Mouse (Mus musculus) forebrain, embryonic 15.5 days (tissue): Measurements from ENCODE around the gene Spag16. TPM values are rescaled to one million over a fixed set of nuclear protein-coding genes. Genes with fewer than 3 reads are reported as not detected.
"Not testable (repeated sequence)": the region's sequence is repeated elsewhere in the genome, so short reads cannot be mapped to it uniquely, and the experiment has no call there.

Source experiments
- ATAC-seq: fragments of 200-750 bp; cut with Nextera tagmentation; replicated peaks from 2 replicates; pipeline ENCODE4 v1.8.0; 2017; ENCODE audit warnings: mild to moderate bottlenecking, moderate TSS enrichment, moderate library complexity
- H3K27ac ChIP-seq: fragments of 300-500 bp; sonication (generic); replicated peaks from 2 replicates; pipeline ENCODE4 v1.5.1; 2015; ENCODE audit warnings: mild to moderate bottlenecking, inconsistent platforms
- H3K27me3 ChIP-seq: fragments of 300-500 bp; sonication (generic); 2 replicates; pipeline ENCODE4 v1.6.1; 2015; ENCODE audit warnings: inconsistent platforms
- H3K36me3 ChIP-seq: fragments of 300-500 bp; sonication (generic); 2 replicates; pipeline ENCODE4 v1.6.1; 2015; ENCODE audit warnings: mild to moderate bottlenecking, inconsistent platforms
- H3K4me1 ChIP-seq: fragments of 300-500 bp; sonication (generic); 2 replicates; pipeline ENCODE4 v1.6.1; 2015; ENCODE audit warnings: inconsistent platforms
- H3K4me2 ChIP-seq: fragments of 300-500 bp; sonication (generic); replicated peaks from 2 replicates; pipeline ENCODE4 v1.6.1; 2015; ENCODE audit warnings: mild to moderate bottlenecking, inconsistent platforms
- H3K4me3 ChIP-seq: fragments of 300-500 bp; sonication (generic); 2 replicates; pipeline ENCODE4 v1.5.1; 2015; ENCODE audit warnings: mild to moderate bottlenecking, inconsistent platforms
- H3K9ac ChIP-seq: fragments of 300-500 bp; sonication (generic); replicated peaks from 2 replicates; pipeline ENCODE4 v1.6.1; 2015; ENCODE audit warnings: mild to moderate bottlenecking, inconsistent platforms
- H3K9me3 ChIP-seq: fragments of 300-500 bp; sonication (generic); 2 replicates; pipeline ENCODE4 v1.6.1; 2016; ENCODE audit warnings: inconsistent platforms
- WGBS: fragments of 180-500 bp; shearing (Covaris S2); methylation state at CpG from one replicate; pipeline ENCODE4 v1.1.7; 2015; ENCODE audit warnings: mixed read lengths; 5-methylcytosine and 5-hydroxymethylcytosine counted together
- polyA plus RNA-seq: library from polyadenylated mRNA; unstranded; fragments of >200 nt; fragmentation: Nextera tagmentation; extraction: Ambion mirVana; gene quantifications from 2 replicates; pipeline ENCODE4 v1.2.1, GENCODE M21; 2015

The Spag16 gene
- polyA plus RNA-seq: 1.2 and 1.6 TPM in 2 replicates

DNA sequence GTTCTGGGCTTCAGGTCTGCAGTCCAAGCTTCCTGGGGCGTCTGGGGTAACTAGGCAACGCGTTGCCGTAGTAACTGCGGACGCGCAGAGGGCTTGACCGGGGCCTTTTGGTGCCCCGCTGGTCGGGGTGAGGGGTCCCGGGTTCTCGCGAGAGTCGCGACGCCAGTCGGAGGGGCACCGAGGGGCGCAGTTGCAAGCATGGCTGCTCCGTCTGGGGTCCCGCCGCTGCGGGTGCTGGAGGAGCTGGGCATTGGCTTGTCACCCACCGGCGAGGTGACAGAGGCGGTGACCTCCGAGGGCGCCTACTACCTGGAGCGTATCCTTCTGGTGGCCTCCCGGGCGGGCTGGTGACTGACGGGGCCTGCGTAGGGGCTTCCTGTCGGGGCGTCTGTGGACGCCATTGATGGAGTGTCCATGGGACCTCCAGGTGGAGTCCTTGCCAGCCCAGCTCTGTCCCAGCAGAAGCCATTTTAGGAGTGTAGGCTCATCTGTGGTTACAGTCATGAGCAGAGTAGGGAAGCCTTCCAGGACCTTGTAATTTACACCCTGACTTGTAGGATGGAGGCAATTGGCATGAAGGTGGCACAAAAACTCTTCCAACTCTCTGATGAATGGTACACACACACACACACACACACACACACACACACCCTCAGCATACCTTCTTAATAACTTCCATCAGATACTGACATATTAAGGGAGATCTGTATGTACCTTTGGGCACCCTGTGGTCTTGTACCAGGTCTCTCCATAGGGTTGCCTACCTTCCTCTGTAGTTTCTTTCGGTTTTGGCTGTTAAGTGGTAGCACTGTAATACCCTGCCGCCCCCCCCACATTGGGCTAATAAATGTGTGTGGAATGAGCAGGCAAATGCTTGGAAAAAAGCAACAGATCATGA is at the start of gene Spag16:
Gene Spag16, plus strand, starts transcription at position 165 of the 898 bp plus-strand sequence.
- Histone ChIP-seq H3K4me1 (peaks cover 6% of the 10 kb centered on the region), H3K36me3 (no peaks in the 10 kb centered on the region), H3K4me2 (peak within 1 kb of the TSS; percentile 79), H3K9ac (peak within 1 kb of the TSS; percentile 47), H3K4me3 (peak within 1 kb of the TSS; percentile 50), H3K9me3 (no peaks in the 10 kb centered on the region), H3K27me3 (no peaks in the 10 kb centered on the region), H3K27ac (no peak within 1 kb of the TSS)
- ATAC-seq: peak; percentile 90
- WGBS: 8% methylated on average over 38 of the region's 38 CpGs

DNA sequence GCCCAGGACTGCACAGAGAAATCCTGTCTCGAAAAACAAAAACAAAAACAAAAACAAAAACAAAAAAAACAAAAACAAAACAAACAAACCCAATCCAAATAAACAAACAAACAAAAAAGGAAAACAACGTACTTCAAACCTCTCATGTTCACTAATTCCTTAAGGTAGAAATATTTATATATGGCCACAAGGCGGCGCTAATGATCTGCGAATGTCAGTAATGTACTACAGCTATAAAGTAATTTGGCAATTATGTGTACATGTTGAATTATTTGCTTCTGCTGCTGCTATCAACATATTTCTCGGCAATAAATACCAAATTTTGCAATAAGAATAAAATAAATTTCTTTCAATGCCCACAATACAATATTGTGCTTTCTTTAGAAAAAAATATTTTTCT is 41.6 kb upstream of the Spag16 start:
- no peaks in the 10 kb centered on the region for H3K27me3 ChIP-seq
- no peak for ATAC-seq
- WGBS: 7% methylated on average over 6 of the region's 6 CpGs
- no peaks in the 10 kb centered on the region for H3K9me3 ChIP-seq
- H3K9ac ChIP-seq: no peak overlapping the region
- no peak overlapping the region for H3K4me2 ChIP-seq
- H3K4me1 ChIP-seq: no peaks in the 10 kb centered on the region
- H3K36me3 ChIP-seq: no peaks in the 10 kb centered on the region
- no peak overlapping the region for H3K4me3 ChIP-seq
- no peak overlapping the region for H3K27ac ChIP-seq

DNA sequence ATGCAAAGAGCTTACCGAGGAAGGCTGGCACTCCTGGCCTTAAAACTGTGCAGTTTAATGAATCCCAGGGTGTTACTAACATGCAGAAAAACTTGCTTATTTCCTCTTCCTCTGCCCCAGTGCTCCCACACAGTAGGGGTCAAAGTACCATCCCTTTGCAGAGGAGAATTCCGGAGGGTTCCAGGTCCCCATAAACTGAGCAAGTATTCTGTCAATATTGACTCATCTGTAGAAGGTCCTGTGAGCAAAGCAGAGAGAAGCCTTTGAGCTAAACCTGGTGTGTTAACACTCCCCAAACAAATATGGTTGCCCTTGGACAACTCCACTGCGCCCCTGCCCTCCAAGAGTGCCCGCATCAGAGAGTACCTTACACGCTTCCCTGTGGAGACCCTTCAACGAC is 40.1 kb upstream of the Spag16 start:
- Histone ChIP-seq H3K4me2 (no peak overlapping the region), H3K27ac (no peak overlapping the region), H3K9me3 (no peaks in the 10 kb centered on the region), H3K9ac (no peak overlapping the region), H3K27me3 (no peaks in the 10 kb centered on the region), H3K4me1 (peaks cover 5% of the 10 kb centered on the region; the same call in 1 of the 2 replicates), H3K36me3 (no peaks in the 10 kb centered on the region), H3K4me3 (no peak overlapping the region)
- WGBS: 82% methylated on average over 6 of the region's 6 CpGs
- ATAC-seq: no peak

DNA sequence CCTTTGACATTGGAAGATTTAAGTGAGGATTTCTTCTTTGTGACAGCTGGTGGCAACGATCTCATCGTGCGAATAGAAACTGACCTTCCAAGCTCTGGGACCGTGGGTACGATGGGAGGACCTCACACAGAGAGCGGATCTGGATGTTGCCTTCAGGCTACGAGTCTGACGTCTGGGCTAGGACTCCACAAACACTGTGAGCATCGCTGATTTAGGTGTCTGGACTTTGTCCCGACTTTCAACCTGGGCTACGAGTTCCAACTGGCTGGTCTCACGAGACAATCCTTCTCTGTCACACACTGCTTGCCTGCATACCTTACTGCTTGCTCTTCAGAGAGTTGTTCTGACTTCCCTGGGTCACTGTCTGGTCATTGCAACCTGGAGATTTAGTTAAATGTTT is 39.4 kb upstream of the Spag16 start:
- Histone ChIP-seq H3K4me2 (no peak overlapping the region), H3K9me3 (no peaks in the 10 kb centered on the region), H3K4me3 (no peak overlapping the region), H3K36me3 (no peaks in the 10 kb centered on the region), H3K4me1 (peaks cover 5% of the 10 kb centered on the region; the same call in 1 of the 2 replicates), H3K9ac (no peak overlapping the region), H3K27me3 (no peaks in the 10 kb centered on the region), H3K27ac (no peak overlapping the region)
- 78% methylated on average over 12 of the region's 12 CpGs for WGBS
- no peak for ATAC-seq

DNA sequence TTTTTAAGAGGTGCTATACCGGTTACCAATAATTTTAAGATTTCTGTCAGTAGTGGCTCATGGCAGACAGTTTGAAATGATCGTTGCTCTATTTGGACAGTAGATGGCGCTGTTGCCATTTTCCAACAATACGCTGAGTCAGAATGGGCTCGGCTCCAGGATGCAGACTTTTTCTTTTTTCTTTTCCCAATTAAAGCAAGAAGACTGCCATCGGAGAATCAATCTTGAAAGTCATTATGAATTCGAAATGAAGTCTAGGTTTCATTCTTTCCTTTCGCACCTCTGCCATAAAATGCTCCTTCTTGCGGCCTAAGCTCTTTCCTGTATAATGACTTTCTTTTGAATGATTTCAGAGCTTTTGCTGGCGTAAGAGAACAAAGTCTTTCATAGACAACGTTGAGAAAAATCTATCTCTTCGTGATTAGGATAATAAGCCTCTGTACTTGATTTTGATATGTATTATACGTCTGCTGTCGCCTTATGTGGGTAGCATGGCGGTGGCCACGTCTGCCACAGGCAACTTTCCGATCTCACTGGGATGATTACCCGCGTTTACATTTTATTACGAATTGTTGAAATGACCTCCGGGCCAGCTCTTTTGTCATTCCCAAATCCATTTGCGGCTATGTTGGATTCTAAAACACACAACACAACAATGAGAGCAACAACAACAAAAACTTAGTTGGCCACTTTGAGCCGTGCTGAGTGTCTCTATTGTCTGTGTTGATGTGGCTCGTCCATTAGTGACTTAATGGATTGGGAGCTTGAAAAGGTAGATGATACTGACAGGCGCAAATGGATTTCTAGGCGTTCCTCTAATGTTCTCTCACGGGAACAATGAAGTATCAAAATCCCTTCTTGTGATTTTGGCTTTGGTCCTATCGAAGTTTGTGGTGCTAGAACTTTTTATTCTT is 36.2 kb upstream of the Spag16 start:
- no peaks in the 10 kb centered on the region for H3K9me3 ChIP-seq
- no peaks in the 10 kb centered on the region for H3K36me3 ChIP-seq
- ATAC-seq: peak; percentile 79
- H3K27me3 ChIP-seq: no peaks in the 10 kb centered on the region
- WGBS: 15% methylated on average over 28 of the region's 28 CpGs
- H3K27ac ChIP-seq: peak overlapping the region; percentile 49; the same call in 1 of the 2 replicates
- peak overlapping the region; percentile 56 for H3K4me2 ChIP-seq
- peak overlapping the region; percentile 19; the same call in 1 of the 2 replicates for H3K9ac ChIP-seq
- peak overlapping the region; percentile 38 for H3K4me3 ChIP-seq
- H3K4me1 ChIP-seq: peaks cover 5% of the 10 kb centered on the region; the same call in 1 of the 2 replicates

DNA sequence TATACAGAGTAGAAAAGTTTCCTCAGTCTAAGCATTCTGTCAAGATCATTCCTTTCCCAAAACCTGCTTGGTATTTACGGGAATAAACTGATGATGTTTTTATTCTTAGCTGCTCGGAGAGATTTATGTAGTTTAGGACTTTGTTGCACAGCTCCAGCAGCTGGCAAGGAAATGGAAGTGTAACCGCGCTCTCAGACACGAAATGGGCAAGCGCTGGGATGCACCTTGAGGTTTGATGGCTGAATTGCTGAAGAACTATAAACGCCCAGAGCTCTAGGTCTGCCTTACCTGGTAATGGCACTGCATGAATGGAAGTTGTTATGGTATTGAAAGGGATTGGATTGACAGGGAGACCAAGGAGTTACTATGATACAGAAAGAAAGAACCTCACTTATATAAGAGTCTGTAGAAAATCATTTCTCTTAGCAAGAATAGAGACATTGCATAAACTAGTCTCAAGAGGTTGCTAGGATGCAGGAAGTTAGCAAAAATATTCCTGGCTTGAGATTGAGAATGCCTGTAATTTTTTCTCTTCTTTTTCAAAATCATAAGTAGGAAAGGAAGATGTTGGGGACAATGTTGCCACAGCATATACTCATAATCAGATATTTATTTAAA is 27.7 kb upstream of the Spag16 start:
- no peak for ATAC-seq
- Histone ChIP-seq H3K27me3 (no peaks in the 10 kb centered on the region), H3K4me1 (no peaks in the 10 kb centered on the region), H3K27ac (no peak overlapping the region), H3K4me2 (no peak overlapping the region), H3K9ac (no peak overlapping the region), H3K9me3 (no peaks in the 10 kb centered on the region), H3K36me3 (no peaks in the 10 kb centered on the region), H3K4me3 (no peak overlapping the region)
- 90% methylated on average over 7 of the region's 7 CpGs for WGBS

DNA sequence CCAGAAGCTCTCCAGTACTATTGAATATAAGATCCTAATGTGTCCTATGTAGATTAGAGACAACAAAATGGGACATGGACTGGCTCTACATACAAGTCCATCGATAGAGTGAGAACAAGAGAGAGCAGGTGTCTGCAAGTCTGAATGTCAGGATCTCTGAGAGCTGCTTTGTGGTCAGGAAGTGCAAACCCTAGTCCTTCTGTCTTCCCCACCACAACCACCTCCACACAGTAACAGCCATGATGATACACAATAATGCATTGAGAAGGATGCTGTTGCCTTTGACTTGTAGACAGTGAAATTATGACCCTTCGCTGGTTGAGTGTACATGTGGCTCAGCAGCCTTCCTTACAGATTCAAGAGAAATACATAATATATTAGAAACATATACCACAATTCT is 16.6 kb upstream of the Spag16 start:
- no peak overlapping the region for H3K4me3 ChIP-seq
- H3K27me3 ChIP-seq: no peaks in the 10 kb centered on the region
- no peak overlapping the region for H3K4me2 ChIP-seq
- H3K9me3 ChIP-seq: no peaks in the 10 kb centered on the region
- no peak overlapping the region for H3K27ac ChIP-seq
- H3K36me3 ChIP-seq: no peaks in the 10 kb centered on the region
- 93% methylated on average over 2 of the region's 2 CpGs for WGBS
- no peak overlapping the region for H3K9ac ChIP-seq
- ATAC-seq: no peak
- no peaks in the 10 kb centered on the region for H3K4me1 ChIP-seq

DNA sequence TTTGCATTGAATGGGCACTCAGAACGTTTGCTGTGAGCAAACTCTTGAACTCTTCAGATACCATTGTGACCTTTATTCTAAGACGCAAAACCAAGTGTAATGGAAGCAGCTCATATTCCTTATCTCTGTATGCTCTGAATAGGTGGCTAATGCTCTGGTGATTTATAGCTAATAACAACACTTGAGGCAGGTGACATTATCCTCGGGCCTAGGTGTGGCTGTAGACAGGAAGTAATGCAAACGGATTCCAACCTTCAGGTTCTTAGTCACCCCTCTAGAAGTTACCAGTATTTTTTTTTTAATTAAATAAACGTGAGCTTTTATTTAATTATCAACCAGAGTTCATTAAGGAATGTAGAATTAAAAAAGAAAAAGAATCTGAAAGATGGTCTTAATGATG is 1.1 kb upstream of the Spag16 start:
- H3K4me3 ChIP-seq, H3K9me3 ChIP-seq, ATAC-seq, H3K9ac ChIP-seq, H3K4me1 ChIP-seq, H3K27ac ChIP-seq, H3K4me2 ChIP-seq, H3K36me3 ChIP-seq, H3K27me3 ChIP-seq: not testable (repeated sequence)
- WGBS: 84% methylated on average over 5 of the region's 5 CpGs

DNA sequence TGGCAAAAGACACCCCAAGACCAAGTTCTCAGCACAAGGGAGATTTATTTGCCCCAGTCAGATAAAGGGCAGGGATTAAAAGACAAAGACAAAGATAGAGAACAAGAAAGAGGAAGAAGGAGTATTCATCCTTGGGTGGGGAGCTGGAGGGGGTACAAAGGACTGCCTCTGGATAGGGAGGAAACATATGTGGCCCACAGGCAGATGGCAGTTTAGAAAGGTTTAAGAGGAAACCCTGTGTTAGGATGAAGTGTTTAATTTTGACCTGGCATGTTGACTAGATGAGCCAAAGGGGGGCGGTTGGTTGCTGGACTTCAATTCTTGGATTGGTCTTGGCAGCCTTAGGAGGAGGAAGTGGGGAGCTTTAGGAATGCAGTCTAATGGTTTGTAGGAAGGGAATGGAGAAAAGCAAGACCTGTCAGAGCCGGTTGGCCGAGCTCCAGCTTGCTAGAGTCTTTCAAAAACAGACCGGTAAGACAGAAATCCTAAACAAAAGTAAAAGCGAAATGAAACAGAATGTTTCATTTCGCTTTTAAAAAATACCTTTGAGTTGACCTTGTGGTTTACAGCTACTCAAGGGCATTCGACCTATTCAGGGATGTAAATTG is 2.2 kb downstream of the Spag16 start:
- WGBS: 87% methylated on average over 7 of the region's 7 CpGs
- ATAC-seq: no peak
- Histone ChIP-seq H3K9me3 (no peaks in the 10 kb centered on the region), H3K4me3 (no peak overlapping the region), H3K36me3 (no peaks in the 10 kb centered on the region), H3K4me2 (no peak overlapping the region), H3K27ac (no peak overlapping the region), H3K9ac (no peak overlapping the region), H3K4me1 (peaks cover 6% of the 10 kb centered on the region), H3K27me3 (no peaks in the 10 kb centered on the region)

DNA sequence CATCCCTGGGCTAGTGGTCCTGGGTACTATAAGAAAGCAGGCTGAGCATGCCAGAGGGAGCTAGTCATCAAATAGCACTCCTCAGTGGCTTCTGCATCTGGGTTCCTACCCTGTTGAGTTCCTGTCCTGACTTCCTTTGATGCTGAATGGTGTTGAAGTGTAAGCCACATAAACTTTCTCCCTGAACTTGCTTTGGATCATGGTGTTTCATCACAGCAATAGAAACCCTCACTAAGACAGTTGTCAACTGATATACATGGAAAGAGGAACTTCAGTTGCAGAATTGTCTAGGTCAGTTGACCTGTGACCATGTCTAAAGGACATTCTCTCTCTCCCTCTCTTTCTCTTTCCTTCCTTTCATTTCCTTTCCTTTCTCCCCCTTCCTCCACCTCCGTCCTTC is 3.8 kb downstream of the Spag16 start:
- H3K9ac ChIP-seq: no peak overlapping the region
- H3K27ac ChIP-seq: no peak overlapping the region
- H3K4me2 ChIP-seq: no peak overlapping the region
- no peak overlapping the region for H3K4me3 ChIP-seq
- ATAC-seq: no peak
- H3K4me1 ChIP-seq: peaks cover 6% of the 10 kb centered on the region
- H3K36me3 ChIP-seq: no peaks in the 10 kb centered on the region
- WGBS: 95% methylated on average over 1 of the region's 1 CpGs
- no peaks in the 10 kb centered on the region for H3K9me3 ChIP-seq
- no peaks in the 10 kb centered on the region for H3K27me3 ChIP-seq

DNA sequence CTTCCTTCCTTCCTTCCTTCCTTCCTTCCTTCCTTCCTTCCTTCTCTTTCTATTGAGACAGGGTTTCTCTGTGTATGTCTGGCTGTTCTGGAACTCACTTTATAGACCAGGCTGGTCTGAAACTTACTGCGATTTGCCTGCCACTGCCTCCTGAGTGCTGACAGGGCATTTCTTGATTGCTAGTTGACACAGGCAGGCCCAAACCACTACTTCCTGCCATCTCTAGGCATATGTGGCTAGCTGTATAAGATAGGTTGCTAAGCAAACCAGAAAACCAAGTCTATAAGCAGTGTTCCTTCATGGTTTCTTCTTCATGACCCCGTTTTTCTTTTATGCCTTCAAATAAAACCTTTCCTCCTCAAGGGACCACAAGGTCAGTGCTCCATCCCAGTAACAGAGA is 4.2 kb downstream of the Spag16 start:
- Histone ChIP-seq H3K4me3 (no peak overlapping the region), H3K4me2 (no peak overlapping the region), H3K36me3 (no peaks in the 10 kb centered on the region), H3K27me3 (no peaks in the 10 kb centered on the region), H3K9ac (no peak overlapping the region), H3K9me3 (no peaks in the 10 kb centered on the region), H3K27ac (no peak overlapping the region), H3K4me1 (peaks cover 6% of the 10 kb centered on the region)
- WGBS: 99% methylated on average over 2 of the region's 2 CpGs
- no peak for ATAC-seq
